Mouse (Mus musculus): ENCODE measurements at regions not wholly inside any gene's neighbourhood (a gene's known extent, or its start where the extent isn't known, plus 50 kb on each side); places are given as distances from the start of the nearest gene placed in this dataset.

DNA sequence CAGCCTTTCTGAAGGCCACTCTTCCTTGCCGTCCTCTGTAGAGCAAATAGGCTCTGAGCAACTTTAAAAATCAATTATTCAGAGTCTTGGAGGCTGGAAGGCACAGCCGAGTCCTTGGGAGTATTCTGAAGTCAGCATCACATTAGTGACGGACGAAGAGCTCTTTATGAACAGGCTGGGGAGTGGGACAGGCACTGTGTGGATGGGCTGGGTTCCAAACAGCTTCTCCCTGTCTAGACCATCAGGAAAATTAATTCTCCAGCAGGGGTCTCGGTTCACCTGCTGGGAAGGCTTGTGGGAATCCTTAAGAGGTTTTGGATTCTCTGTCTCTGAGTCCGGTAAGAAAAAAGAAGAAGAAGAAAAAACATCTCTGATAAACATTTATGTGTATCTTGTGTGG lies 110.9 kb downstream of the Gm9817 start:
- H3K27ac ChIP-seq: no peak overlapping the region
- H3K4me3 ChIP-seq: no peak overlapping the region
- no peak for TF ChIP-seq CTCF (IDR thresholded peaks at IDR 0.05)
- intact Hi-C loops (cut with DNase I): no loop called here
- no peak for DNase-seq (ENCODE audit: extremely low spot score in 1 of 2, low spot score in 2 of 2)

DNA sequence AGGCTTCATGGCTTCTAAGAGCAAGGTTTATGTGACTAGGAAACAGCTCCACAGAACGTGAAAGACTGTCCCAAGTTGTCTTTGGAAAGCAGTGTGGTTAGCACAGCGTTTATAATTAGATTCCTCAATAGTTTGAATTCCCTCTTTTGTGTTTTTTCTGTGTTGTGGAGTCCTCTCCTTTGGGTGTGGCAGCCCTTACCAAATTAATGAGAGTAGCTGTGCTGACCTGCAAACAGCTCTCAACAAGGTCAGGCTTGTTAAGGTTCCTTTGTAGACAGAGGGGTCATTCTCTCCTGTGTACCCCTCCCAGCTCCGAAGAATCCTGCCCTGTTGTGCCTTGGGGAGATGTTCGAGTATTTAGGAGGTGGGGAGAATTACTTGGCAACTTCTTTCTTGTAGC lies 111.7 kb downstream of the Gm9817 start:
- no peak for DNase-seq (ENCODE audit: extremely low spot score in 1 of 2, low spot score in 2 of 2)
- intact Hi-C loops (cut with DNase I): no loop called here
- TF ChIP-seq CTCF (IDR thresholded peaks at IDR 0.05): no peak
- no peak overlapping the region for H3K27ac ChIP-seq
- H3K4me3 ChIP-seq: no peak overlapping the region

DNA sequence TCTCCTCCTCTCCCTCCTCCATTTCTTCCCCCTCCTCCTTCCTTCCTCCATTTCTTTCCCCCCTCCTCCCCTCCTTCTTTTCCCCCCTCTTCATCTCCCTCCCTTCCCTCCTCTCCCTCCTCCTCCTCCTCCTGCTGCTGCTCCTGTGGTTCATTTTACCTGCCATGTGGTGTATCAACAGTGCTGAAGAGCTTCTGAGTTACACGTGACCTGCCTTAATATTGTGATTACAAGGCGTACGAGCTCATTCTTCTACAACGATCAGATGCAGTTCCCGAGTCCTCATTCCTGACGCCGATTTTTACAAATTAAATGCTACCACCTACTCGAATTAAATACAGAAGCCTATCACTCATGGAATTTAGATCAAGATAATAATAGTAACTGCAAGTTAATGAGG lies 113.6 kb downstream of the Gm9817 start:
- Histone ChIP-seq H3K27ac (no peak overlapping the region), H3K4me3 (no peak overlapping the region)
- intact Hi-C loops (cut with DNase I): no loop called here
- TF ChIP-seq CTCF (IDR thresholded peaks at IDR 0.05): no peak
- DNase-seq (ENCODE audit: extremely low spot score in 1 of 2, low spot score in 2 of 2): no peak

DNA sequence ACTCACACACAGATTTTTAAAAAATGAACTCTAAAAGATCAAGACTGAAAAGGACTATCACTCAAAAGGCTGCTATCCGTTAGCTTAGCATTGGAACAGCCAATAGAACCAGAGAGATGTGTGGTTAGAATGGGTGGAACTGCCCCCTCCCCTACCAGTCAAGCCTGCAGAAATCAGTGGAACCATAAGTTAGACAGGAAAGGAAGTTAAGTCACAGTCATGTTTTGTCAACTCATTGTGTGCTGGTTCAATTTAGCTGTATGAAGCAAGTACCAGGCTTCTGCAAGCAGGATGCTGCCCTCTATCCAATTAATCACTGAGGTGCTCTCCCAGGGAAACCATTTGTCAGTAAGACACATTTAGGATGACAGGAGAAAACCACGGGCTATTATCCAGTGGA lies 117.1 kb downstream of the Gm9817 start:
- Histone ChIP-seq H3K4me3 (no peak overlapping the region), H3K27ac (no peak overlapping the region)
- no peak for DNase-seq (ENCODE audit: extremely low spot score in 1 of 2, low spot score in 2 of 2)
- intact Hi-C loops (cut with DNase I): no loop called here
- TF ChIP-seq CTCF (IDR thresholded peaks at IDR 0.05): no peak

DNA sequence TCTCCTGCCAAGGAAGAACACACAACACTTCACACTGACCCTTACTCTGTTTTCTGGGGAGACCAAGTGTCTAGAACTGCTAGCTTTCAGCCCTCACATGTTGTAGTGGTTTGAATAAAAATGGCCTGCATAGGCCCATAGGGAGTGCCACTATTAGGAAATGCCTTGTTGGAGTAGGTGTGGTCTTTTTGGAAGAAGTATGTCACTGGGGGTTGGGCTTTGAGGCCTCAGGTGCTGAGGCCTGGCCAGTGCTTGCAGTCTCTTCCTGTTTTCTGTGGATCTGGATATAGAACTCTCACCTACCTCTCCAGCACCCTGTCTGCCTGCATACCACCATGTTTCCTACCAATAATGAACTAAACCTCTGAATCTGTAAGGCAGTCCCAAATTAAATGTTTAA lies 117.9 kb downstream of the Gm9817 start:
- no peak for TF ChIP-seq CTCF (IDR thresholded peaks at IDR 0.05)

DNA sequence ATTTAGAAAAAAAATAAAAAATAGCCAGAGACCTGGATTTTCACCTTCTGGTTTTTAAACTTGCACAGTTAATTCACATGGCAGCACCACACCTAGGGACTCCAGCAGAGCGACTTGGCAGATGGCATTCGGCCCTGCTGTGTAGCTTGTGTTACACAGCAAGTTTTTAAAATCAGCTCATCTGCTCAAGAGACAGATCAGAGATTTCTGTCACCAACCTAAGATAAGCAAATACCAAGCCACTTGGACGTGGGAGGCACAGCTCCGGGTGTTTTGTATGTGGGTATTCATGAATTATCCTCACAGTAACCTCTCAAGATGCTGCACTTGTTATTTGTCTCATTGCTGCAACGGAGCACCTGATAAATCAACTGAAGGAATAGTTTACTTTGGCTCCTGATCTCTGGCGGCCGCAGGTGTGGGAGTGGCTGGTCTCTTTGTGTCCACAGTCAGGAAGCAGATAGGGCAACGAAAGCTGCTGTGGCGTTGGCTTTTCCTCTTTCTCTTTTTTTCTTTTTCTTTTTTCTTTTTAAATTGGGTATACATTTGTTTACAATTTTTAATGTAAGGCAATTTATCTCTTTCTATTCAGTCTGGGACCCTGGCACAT lies 122.1 kb downstream of the Gm9817 start:
- Histone ChIP-seq H3K4me3 (no peak overlapping the region), H3K27ac (no peak overlapping the region)
- intact Hi-C loops (cut with DNase I): loop anchor here (5.0 kb wide), 1 partner anchor 192 kb away; no protein-coding TSS in a partner anchor
- DNase-seq (ENCODE audit: extremely low spot score in 1 of 2, low spot score in 2 of 2): peak in 1 of 2 experiments; percentile 12
- no peak for TF ChIP-seq CTCF (IDR thresholded peaks at IDR 0.05)

More for the DNA sequence above, 117.9 kb downstream of the Gm9817 start:
- no peak for DNase-seq (ENCODE audit: extremely low spot score in 1 of 2, low spot score in 2 of 2)
- Histone ChIP-seq H3K4me3 (no peak overlapping the region), H3K27ac (no peak overlapping the region)
- intact Hi-C loops (cut with DNase I): no loop called here

DNA sequence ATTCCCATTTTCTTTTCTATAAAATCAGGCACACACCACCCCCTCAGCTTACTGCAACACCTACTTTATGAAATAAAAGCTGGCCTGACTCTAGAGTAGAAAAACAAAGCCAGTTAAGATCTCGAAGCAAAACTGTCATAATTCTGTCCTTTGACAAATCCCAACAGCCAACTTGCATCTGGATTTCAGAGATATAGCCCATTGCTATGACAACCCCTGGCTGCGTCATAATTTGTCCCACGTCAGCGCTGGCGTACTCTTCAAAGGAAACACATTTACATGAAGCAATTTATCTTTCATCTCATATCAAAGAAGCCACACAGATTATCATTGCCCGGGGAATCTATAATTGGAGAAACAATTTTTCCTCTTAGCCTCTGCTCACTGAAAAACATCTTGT lies 126.4 kb downstream of the Gm9817 start:
- Histone ChIP-seq H3K27ac (peak overlapping the region; percentile 8; the same call in 1 of the 2 replicates), H3K4me3 (no peak overlapping the region)
- peak; percentile 15 to 29 for DNase-seq (ENCODE audit: extremely low spot score in 1 of 2, low spot score in 2 of 2)
- TF ChIP-seq CTCF (IDR thresholded peaks at IDR 0.05): no peak
- intact Hi-C loops (cut with DNase I): loop anchor here (5.0 kb wide), 1 partner anchor 187 kb away; no protein-coding TSS in a partner anchor

DNA sequence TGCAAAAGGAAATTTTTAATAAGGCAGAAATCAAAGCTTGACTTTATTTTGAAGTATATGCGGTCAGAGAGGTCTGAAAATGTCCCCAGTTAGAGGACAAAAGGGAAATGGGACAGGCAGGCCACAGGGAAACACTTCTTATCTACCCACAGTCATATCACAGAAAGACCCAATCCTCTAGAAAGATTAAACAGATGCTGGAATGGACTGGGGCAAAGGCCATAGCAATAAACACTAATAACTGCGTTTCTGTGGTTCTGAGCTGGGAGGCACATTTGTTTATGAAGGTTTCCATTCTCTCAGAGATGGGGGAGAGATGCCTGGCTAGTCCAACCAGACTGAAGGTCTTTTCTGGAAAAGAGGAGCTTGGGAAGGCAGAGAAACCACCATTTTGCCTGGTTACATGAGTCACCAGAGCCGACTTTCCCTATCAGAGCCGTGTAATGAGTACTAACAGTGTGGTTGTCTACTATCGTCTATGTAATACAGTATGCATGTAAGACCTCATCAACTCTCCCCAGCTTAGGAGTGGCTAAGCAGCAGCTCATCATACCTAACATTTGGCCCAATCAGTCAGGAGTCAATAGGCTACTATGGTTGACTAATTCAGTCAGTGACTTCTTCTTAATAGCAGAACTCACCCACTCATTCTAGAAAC lies 130.2 kb downstream of the Gm9817 start:
- H3K27ac ChIP-seq: no peak overlapping the region
- intact Hi-C loops (cut with DNase I): no loop called here
- no peak for TF ChIP-seq CTCF (IDR thresholded peaks at IDR 0.05)
- DNase-seq (ENCODE audit: extremely low spot score in 1 of 2, low spot score in 2 of 2): no peak
- no peak overlapping the region for H3K4me3 ChIP-seq

DNA sequence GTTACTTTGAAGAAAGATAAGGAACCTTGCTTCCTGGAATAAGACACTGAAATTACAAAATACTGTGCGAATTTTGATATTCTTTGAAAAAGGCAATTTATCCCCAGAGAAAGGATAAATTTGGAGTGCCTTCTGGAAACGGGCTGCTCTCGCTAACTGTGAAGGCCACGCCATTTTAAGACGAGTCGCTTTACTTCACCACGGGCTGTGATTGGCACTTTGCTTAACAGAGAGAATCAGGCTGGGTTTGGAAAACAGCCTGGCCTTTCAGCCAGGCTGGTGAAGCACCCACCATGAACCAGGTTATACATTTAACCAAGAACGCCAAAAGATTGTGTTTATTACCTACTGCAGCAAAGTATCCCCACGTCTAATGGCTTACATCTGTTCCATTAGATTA lies 132.7 kb downstream of the Gm9817 start:
- DNase-seq (ENCODE audit: extremely low spot score in 1 of 2, low spot score in 2 of 2): no peak
- intact Hi-C loops (cut with DNase I): no loop called here
- Histone ChIP-seq H3K4me3 (no peak overlapping the region), H3K27ac (no peak overlapping the region)
- no peak for TF ChIP-seq CTCF (IDR thresholded peaks at IDR 0.05)

DNA sequence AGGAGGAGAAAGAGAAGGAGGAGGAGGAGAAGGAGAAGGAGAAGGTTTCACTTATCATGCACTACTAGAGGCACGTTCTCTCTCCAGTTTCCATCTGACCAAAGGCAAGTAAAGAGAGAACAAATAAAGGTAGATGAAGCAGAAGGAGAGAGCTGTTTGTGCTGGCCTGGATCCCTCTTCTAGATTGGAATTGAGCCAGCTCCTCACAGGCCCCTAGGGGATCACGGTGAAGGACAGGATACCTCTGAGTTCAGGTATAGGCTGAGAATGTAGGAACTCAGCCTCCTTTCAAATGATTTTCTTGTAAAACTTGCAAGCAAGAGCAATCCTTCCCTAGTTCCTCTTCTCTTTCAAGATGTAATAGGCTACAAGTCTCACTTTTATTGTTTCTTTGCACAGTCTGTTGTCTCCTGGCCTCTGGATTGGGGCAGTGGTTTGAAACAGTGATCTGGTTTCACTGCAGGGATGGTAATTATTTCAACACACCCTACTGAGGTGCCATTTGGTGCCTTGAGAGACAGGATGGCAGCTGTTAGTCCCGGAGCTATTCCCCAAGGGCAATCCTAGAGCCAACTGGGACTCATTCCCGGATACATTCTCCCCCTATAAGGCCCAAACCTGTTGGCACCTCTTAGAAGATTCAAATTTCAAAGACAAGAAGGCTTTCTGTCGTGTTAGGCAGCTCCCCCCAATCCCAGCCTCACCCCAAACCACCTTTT lies 134.8 kb downstream of the Gm9817 start:
- DNase-seq (ENCODE audit: extremely low spot score in 1 of 2, low spot score in 2 of 2): no peak
- H3K27ac ChIP-seq: no peak overlapping the region
- no peak for TF ChIP-seq CTCF (IDR thresholded peaks at IDR 0.05)
- H3K4me3 ChIP-seq: no peak overlapping the region
- intact Hi-C loops (cut with DNase I): no loop called here

DNA sequence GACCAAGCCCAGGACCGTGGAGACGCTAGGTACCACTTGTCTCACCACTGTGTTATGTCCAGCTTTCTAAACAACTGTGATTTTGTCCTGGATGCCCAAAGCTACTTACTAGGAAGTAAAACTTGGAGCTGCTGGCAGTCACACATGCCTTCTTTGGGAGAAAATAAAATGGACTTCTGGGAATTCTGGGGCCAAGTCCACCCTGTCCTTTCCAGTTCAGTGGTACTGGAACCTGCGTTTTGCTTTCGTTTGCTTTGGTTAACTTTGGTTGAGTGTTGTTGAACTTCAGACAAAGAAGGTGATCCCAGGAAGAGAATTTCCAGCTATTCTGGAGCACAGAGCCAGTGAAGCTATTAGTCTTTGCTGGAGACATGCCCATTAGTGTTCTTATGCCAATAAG lies 139.8 kb downstream of the Gm9817 start:
- no peak for TF ChIP-seq CTCF (IDR thresholded peaks at IDR 0.05)
- H3K27ac ChIP-seq: no peak overlapping the region
- intact Hi-C loops (cut with DNase I): no loop called here
- no peak overlapping the region for H3K4me3 ChIP-seq
- no peak for DNase-seq (ENCODE audit: extremely low spot score in 1 of 2, low spot score in 2 of 2)

DNA sequence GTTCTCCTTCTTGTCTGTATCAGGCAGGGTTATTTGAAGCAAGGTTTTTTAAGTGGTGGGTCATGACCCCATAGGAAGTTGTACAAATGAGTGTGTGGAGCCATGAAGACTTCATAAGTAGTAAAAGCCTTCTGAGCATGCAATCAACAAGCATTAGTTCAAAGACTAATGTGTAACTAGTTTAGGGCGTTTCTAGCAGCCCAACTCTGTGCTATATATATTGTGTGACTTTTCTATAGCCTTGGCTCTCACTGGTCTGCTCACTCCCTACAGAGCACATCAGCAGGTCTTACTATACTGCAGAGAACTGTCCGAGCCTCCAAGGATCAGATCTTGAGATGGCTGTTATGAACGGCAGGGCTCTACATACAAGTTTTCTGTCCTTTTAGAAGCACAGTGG lies 141.2 kb downstream of the Gm9817 start:
- DNase-seq (ENCODE audit: extremely low spot score in 1 of 2, low spot score in 2 of 2): no peak
- TF ChIP-seq CTCF (IDR thresholded peaks at IDR 0.05): no peak
- H3K27ac ChIP-seq: no peak overlapping the region
- H3K4me3 ChIP-seq: no peak overlapping the region
- intact Hi-C loops (cut with DNase I): no loop called here
